Mouse (Mus musculus) natural killer cell, adult 2 months (primary cell): ENCODE measurements at regions not wholly inside any gene's neighbourhood (a gene's known extent, or its start where the extent isn't known, plus 50 kb on each side); places are given as distances from the start of the nearest gene placed in this dataset.

Experiments
- DNase-seq, 2 experiments: peaks; one replicate each; pipeline ENCODE4 v3.0.0; 2022; ENCODE audit warnings: low spot score in 2 of 2

GRCm38 (mm10) chr3:149360164-149360563 lies 369.8 kb upstream of the Adgrl2 start:
- DNase-seq, result no peak

DNA sequence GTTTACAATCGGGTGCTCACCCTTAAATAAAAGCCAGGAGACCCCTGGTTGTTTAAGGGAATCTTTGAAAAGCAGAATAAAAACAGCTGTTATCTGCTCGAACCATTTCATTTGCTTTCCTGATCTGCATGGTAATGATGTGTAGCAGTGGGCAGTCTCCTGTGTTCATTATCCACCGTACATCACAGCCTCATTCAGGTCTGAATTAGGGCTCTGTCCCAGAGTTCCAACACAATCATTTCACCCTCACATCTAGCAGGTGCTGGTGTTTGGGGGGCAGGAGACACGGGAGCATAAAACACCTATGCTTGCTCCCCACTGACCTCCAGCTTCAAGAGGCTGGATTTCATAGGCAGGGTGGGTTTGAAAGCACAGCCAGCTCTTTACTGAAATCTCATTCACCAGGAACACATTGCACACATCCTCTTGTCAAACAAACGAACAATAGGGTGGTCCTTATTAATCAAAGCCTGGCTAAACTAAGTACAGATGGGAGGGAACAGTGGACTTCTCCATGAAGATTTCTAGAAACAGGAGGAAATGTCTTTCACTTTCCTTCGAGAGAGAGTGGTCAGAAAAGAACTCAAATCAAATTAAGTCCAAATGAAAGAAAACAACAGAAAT lies 368.3 kb upstream of the Adgrl2 start:
- no peak for DNase-seq

DNA sequence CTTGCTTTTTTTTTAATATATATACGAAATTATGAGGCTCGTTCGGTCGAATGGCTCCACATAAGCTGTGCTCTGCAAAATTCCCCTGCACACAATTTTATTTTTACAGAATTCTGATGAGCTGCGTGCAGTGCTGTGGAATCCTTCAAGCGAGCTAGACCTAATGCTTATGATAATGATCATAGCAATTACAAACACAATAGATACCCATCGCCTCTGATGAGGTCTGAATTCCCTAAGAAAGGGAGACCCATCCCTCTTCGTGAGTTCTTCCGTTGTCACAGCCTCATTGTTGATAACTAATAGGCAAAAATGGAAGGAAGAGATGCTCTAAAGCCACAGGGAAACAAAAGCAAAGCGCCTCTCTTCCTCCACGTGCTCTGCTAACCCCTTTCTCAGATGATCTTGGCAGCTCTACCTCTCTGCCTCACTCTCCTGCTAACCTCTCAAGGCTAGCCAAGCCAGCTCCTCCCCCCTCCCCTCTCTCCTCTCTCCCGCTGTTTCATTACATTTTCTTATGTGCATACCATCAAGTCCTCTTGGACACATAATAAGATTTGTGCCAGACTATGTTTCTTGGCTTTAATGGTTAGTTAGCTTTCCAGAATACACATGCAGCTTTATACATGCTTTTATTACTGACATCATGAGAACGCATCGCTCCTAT lies 367.7 kb upstream of the Adgrl2 start:
- DNase-seq, result no peak

- DNase-seq, result no peak
These were observed 366.8 kb upstream of the Adgrl2 start for GRCm38 (mm10) chr3:149357121-149357520.

DNA sequence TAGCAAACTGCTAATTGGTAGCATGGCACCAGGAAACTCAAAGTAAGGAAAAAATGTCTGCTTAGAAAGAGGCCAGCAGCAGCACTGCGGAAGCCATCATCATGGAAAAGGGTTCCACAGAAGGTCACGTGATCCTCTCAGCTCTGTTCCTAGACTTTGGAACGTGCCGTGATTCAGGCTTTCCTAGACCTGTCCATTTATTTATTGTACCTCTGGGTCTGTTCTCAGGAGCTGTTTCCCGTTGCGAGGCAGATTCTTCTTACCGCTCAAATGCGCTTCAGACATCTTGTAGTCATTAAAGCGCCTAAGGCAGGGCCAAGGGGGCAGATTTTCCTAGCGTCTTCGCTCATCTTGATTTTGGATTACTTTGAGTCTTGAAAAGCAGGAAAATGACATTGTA lies 365.0 kb upstream of the Adgrl2 start:
- DNase-seq, result no peak

DNA sequence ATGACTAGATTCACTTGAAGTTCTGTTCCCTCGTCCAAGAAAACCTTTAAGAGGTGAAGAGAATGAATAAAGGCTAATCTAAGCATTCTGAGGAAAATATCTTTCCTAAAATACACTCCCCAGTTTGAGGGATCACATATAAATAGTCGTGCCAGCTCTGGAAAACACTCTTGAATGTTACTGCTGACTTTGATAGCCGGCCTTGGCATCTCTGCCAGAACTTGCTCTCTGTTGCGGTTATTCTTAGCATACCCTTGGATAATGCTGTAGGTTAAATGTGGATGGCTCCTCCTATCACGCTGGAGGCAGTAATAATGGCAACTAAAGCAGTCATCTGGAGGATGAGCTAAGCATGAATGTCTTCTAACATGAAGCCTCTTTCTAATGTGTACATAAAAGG lies 363.6 kb upstream of the Adgrl2 start:
- DNase-seq, result no peak

- no peak for DNase-seq
These were observed 362.2 kb upstream of the Adgrl2 start for GRCm38 (mm10) chr3:149352546-149352945.

- no peak for DNase-seq
These were observed 359.4 kb upstream of the Adgrl2 start for GRCm38 (mm10) chr3:149349731-149350130.

DNA sequence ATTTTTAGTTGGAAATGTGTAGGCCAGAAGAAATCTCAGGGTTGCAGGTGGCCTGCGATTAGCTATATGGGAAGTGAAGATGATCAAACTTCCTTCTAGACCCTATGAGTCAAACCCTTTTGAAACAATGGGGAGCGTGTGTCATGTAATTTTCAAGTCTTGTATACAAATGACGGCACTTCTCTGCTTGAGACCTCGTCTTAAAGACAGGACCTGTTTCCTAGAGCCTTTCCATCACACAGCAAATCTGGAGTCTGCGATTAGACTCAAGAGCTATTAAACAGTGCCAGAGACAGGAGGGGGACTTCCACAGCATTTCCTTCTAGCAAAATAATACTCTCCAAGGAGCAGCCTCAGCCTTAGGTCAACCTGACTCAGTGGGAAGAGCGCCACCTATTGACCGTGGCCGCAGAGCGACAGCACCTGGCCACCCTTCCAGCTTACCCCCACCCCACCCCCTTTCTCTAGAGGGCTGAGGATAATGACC lies 358.9 kb upstream of the Adgrl2 start:
- DNase-seq, result peak; percentile 8 to 50

DNA sequence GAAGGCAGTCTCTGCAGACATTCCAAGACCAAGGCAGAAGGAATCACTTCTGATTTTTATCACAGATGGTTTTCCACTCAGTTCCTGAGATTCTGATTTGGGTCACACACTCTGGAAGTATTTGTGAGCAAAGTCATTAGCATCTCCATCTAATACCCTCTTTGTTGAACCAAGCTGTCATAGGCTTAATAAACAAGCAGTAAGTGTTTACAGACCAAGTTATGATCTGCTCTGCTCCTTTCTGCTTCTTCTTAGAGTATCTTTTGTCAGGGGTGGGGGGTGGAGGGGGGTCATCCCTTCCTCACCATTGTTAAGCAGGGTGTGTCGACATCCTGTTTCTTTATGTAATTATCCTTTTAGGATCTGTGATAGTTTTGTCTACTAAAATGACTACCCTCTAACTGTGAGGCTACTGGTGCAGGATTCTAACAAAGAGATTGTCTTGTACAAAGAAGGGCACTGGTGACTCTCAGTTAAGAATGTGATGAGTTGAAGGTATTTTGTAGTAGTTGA lies 358.2 kb upstream of the Adgrl2 start:
- DNase-seq, result no peak

DNA sequence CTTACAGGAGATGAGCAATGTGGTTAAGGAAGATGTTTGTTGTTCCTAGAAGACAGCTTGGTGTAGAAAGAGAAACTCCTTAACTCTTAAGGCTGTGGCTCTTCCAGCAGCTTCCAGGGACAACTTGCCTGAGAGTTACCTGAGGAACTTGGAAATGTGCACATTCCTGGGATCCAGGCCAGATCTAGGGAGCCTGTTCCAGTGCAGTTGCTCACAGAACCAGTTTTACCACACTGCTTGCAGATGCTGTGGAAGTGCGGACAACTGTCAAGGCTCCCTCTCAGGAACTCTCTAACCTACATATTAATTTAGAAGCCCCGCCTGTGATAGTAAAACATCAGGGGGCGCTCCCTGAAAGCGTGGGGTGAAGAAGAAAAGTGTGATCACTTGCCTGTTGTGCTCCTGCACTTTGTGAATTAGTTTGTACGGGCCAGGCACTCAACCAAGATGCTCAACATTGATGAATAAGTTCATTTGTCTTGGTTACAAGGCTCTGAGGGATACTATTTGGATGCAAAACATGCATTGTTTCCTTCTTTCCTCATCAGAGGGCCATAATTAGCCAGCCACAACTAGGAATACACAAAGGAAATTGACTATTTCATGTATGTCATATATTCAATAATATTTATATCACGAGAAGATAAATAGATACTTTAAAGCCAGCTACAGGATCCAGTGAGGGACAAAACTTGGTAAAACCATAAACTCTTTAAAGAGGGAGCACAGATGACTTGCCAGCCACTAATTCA lies 357.1 kb upstream of the Adgrl2 start:
- no peak for DNase-seq

- DNase-seq, result no peak
These were observed 352.2 kb upstream of the Adgrl2 start for GRCm38 (mm10) chr3:149342511-149342910.

DNA sequence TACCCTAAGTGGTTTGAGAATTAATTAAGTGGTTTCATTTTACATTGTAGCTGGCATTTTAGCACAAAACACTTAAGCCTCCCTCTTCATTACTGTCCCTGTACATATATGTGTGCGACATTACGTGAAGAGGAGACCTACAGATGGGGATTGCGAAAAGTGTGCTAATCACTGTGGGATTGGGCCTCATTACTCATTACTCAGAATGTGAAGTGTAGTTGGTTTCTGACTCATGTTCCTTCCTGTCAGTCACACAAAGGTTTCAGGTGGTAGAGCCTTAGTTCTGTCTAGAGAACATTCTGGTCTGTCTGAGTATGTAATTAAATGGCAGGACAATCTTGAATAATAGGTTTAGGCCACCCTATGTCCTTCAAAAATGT lies 349.0 kb upstream of the Adgrl2 start:
- DNase-seq, result no peak

DNA sequence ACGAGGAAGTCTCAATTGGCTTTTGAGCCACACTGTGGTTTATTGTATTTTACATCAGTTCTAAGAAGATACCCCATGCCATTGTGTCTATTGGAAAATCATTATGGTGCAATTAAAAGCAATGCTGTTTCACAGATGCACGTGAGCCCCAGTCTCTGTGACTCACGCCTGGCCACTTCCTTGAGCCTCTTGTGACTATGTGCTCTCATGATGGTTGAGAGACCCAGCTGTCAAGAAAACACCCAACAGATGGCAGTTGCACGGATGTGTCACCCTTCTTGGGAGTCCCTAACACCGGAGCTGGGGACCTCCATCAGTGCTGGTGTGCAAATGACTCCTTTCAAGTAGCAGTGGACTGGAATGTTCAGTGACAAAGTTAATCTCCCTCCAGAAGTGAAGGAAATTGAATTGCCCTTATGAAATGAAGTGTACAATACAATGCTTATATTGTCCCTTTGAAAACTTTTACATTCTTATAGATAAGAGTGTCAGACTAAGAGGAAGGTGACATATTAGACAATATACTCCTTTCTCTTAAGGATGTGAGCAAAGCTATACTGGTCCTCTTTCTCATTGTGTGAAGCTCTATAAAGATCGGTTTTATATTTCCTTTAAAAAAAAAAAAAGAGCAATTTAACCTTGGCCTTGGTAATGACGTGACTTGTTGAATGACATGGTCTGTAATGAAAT lies 348.5 kb upstream of the Adgrl2 start:
- DNase-seq, result no peak

- DNase-seq, result no peak
These were observed 344.9 kb upstream of the Adgrl2 start for GRCm38 (mm10) chr3:149335259-149335658.

- DNase-seq, result no peak
These were observed 343.3 kb upstream of the Adgrl2 start for GRCm38 (mm10) chr3:149333607-149334006.

- no peak for DNase-seq
These were observed 342.8 kb upstream of the Adgrl2 start for GRCm38 (mm10) chr3:149333131-149333530.

DNA sequence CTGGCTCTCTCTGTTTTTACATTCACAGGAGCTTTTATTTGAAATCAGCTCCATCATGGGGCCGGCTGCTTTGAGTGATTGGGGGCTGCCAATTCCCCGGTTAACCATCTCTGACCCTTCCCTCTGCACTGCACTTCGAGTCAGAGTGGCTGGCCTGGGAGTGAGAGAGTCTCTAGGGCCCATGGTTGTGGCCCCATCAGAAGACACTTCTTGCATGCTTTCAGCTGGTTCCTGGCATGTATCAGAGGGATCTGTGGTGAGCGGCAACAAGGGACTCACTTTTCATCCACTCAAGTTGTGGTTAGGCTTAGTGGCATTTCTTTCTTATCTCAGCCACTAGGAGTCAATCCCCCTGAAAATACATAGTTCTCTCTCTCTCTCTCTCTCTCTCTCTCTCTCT lies 341.8 kb upstream of the Adgrl2 start:
- no peak for DNase-seq

- no peak for DNase-seq
These were observed 341.1 kb upstream of the Adgrl2 start for GRCm38 (mm10) chr3:149331251-149331960.

DNA sequence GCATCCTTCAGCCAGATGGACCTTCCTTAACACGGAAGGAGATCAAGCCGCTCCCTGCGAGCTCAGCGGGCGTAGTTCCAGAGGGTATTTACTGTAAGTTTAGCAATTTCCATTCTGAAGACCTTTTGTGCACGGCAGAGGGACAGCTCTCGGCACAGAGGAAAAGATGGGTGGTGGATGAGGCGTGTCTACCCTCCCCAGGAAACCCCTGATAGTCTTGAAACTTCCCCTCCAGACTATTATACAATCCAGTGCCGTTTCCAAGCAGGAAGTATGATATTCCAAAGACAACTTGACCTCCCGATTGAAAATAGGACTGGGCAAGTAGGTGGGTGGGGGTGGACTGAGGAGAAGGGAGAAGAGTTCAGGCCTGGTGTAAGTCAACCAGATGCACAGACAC lies 340.4 kb upstream of the Adgrl2 start:
- DNase-seq, result no peak

DNA sequence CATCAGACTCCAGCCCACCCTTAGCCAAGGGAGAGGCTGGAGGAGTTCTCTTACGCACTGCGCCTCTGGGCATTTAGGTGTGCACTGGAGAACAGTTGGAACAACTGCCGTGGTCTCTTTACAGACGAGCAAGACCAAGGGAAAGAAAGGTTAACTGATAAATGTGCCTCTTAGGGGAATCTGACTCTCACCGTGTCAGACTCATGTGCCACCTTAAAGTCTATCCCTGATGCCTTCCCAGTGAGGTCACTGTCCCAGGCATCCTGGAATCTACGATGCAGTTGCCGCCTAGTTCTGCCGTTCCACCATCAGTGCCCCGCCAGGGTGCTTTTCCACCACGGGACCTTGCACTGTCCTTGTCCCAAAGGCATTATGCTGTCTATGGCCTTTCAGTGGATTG lies 339.7 kb upstream of the Adgrl2 start:
- DNase-seq, result no peak

GRCm38 (mm10) chr3:149329615-149330014 lies 339.3 kb upstream of the Adgrl2 start:
- no peak for DNase-seq
